Mouse (Mus musculus): ENCODE data around the gene Olfr3.

Olfr3 gene

GRCm38 (mm10) chr2:36816932-36817331 is at the start of gene Olfr3:
Gene Olfr3 (minus strand): TSS chr2:36817032.
- DNase-seq (ENCODE audit: low spot score): no peak

GRCm38 (mm10) chr2:36862560-36862959 is 45.7 kb upstream of the Olfr3 start, which contains the start of gene Olfr351:
Gene Olfr351 (minus strand): TSS chr2:36862660.
- no peak for DNase-seq (ENCODE audit: low spot score)

GRCm38 (mm10) chr2:36846010-36846409 is 29.2 kb upstream of the Olfr3 start, which contains the start of gene Olfr350:
Gene Olfr350 (plus strand): TSS chr2:36846310.
- no peak for DNase-seq (ENCODE audit: low spot score)

GRCm38 (mm10) chr2:36790238-36790637 is 26.6 kb downstream of the Olfr3 start, which contains the start of gene Olfr50:
Gene Olfr50 (plus strand): TSS chr2:36790538.
- DNase-seq (ENCODE audit: low spot score): no peak

- DNase-seq (ENCODE audit: low spot score): no peak
These were observed 32.9 kb downstream of the Olfr3 start, which contains the start of gene Olfr348 for GRCm38 (mm10) chr2:36783976-36784375. Gene Olfr348 (plus strand): TSS chr2:36784276.
